ENCODE assay signal across 12 mouse cellular contexts in the genomic region with DNA sequence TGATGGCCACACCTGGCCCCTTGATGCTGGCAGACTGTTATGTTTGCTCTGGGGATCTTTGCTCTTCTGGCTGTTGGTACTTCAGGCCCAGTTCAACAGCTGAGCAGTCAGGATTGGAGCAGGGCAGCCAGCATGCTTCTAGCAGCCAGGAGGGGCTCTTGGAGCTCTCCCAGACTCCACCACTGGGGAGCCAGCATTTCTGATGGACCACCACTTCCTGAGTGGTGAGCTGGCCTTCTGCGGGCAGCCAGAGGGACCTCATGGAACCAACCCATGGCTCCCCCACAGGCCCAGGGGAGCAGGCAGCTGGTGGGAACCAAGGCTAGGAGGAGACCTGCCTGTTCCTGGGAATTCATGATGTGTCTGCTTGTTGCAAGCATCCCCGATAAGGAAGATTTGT.
DNase-seq lines count a peak whose midpoint lies in the region; ATAC-seq and TF ChIP-seq lines count a peak whose summit lies in the region.
"Had no signal": no experiment of that assay in that cellular context is flagged by ENCODE, and none has a peak within 500 bp of the region (broad histone marks: within the 10 kb centered on the region; RNA-seq: fewer than 3 reads in every experiment).

No protein-coding gene starts in this region.

- H3K4me2 ChIP-seq in forebrain, embryonic 16.5 days (ENCODE audit: low read length) = no peak overlapping the region
- no peak overlapping the region for H3K4me2 ChIP-seq in hindbrain, embryonic 13.5 days
- no peak overlapping the region for H3K4me2 ChIP-seq in midbrain, embryonic 13.5 days (replicated peaks)

- peaks cover 93% of the 10 kb centered on the region for H3K4me1 ChIP-seq in forebrain, embryonic 10.5 days
- peaks cover 71% of the 10 kb centered on the region for H3K4me1 ChIP-seq in forebrain, embryonic 16.5 days (replicated peaks; ENCODE audit: control insufficient read depth, insufficient read depth, low read length)
- H3K4me1 ChIP-seq in hindbrain, embryonic 13.5 days (replicated peaks) = peaks cover 96% of the 10 kb centered on the region
- peaks cover 95% of the 10 kb centered on the region for H3K4me1 ChIP-seq in midbrain, embryonic 13.5 days (replicated peaks)

- H3K4me3 ChIP-seq in forebrain, embryonic 10.5 days = no peak overlapping the region
- H3K4me3 ChIP-seq in forebrain, embryonic 16.5 days (replicated peaks; ENCODE audit: low read length) = no peak overlapping the region
- H3K4me3 ChIP-seq in C2C12 (ENCODE audit: insufficient read depth, poor library complexity, severe bottlenecking) = no peak overlapping the region
- no peak overlapping the region for H3K4me3 ChIP-seq in hindbrain, embryonic 13.5 days
- no peak overlapping the region for H3K4me3 ChIP-seq in midbrain, embryonic 13.5 days (replicated peaks)

- ATAC-seq in forebrain, embryonic 16.5 days = no peak
- ATAC-seq in hindbrain, embryonic 13.5 days (ENCODE audit: low FRiP score) = no peak
- ATAC-seq in midbrain, embryonic 13.5 days = no peak
- no peak for ATAC-seq in erythroblast, adult 5-6 weeks (replicated peaks; ENCODE audit: low FRiP score, poor library complexity, severe bottlenecking)

- no peaks in the 10 kb centered on the region for H3K79me3 ChIP-seq in C2C12 (ENCODE audit: low read depth)

- no peaks in the 10 kb centered on the region for H3K9me3 ChIP-seq in forebrain, embryonic 10.5 days
- H3K9me3 ChIP-seq in forebrain, embryonic 16.5 days (ENCODE audit: control insufficient read depth, low read length) = no peaks in the 10 kb centered on the region
- no peaks in the 10 kb centered on the region for H3K9me3 ChIP-seq in hindbrain, embryonic 13.5 days
- H3K9me3 ChIP-seq in midbrain, embryonic 13.5 days = no peaks in the 10 kb centered on the region

- H3ac ChIP-seq in C2C12 (ENCODE audit: control insufficient read depth, insufficient read length, low read depth) = no peak overlapping the region

- peak overlapping the region; percentile 17; the same call in 1 of the 2 replicates for H3K27ac ChIP-seq in forebrain, embryonic 10.5 days
- H3K27ac ChIP-seq in forebrain, embryonic 16.5 days (ENCODE audit: low read length) = no peak overlapping the region
- H3K27ac ChIP-seq in hindbrain, embryonic 13.5 days = peak overlapping the region; percentile 82
- H3K27ac ChIP-seq in midbrain, embryonic 13.5 days = peak overlapping the region; percentile 36

- peaks cover 46% of the 10 kb centered on the region for H3K36me3 ChIP-seq in forebrain, embryonic 10.5 days (replicated peaks)
- H3K36me3 ChIP-seq in forebrain, embryonic 16.5 days (ENCODE audit: control insufficient read depth, insufficient read depth) = no peaks in the 10 kb centered on the region
- H3K36me3 ChIP-seq in C2C12 (ENCODE audit: control insufficient read depth, insufficient read depth) = peaks cover 9% of the 10 kb centered on the region
- no peaks in the 10 kb centered on the region for H3K36me3 ChIP-seq in hindbrain, embryonic 13.5 days
- peaks cover 15% of the 10 kb centered on the region for H3K36me3 ChIP-seq in midbrain, embryonic 13.5 days

- no peaks in the 10 kb centered on the region for H3K27me3 ChIP-seq in forebrain, embryonic 10.5 days (ENCODE audit: poor library complexity, severe bottlenecking)
- H3K27me3 ChIP-seq in forebrain, embryonic 16.5 days (replicated peaks; ENCODE audit: control insufficient read depth, insufficient read depth, low read length) = no peaks in the 10 kb centered on the region
- no peaks in the 10 kb centered on the region for H3K27me3 ChIP-seq in C2C12 (ENCODE audit: control insufficient read depth, insufficient read depth, insufficient read length)
- no peaks in the 10 kb centered on the region for H3K27me3 ChIP-seq in hindbrain, embryonic 13.5 days
- no peaks in the 10 kb centered on the region for H3K27me3 ChIP-seq in midbrain, embryonic 13.5 days

- H3K9ac ChIP-seq in forebrain, embryonic 16.5 days (replicated peaks; ENCODE audit: low read depth, low read length) = no peak overlapping the region
- H3K9ac ChIP-seq in hindbrain, embryonic 13.5 days = no peak overlapping the region
- no peak overlapping the region for H3K9ac ChIP-seq in midbrain, embryonic 13.5 days (replicated peaks)

- no peak for DNase-seq in forebrain, embryonic 10.5 days (ENCODE audit: extremely low spot score, low spot score)
- DNase-seq in gastrocnemius, postnatal 25 days = no peak
- DNase-seq in right cerebral cortex, adult 18-20 months = no peak
- DNase-seq: cerebellum, postnatal 36 days; heart, postnatal 14 days; lung, postnatal 36 days; right cerebral cortex, postnatal 14 days had no signal

- 91% methylated on average over 2 of the region's 2 CpGs for WGBS in forebrain, embryonic 10.5 days
- 78% methylated on average over 2 of the region's 2 CpGs for WGBS in forebrain, embryonic 16.5 days
- 74% methylated on average over 2 of the region's 2 CpGs for WGBS in hindbrain, embryonic 13.5 days
- 84% methylated on average over 2 of the region's 2 CpGs for WGBS in midbrain, embryonic 13.5 days

- peaks cover 34% of the 10 kb centered on the region for H3K79me2 ChIP-seq in C2C12 (ENCODE audit: control insufficient read depth, insufficient read depth)

- TF ChIP-seq CTCF in C2C12 (IDR thresholded peaks at IDR 0.05; ENCODE audit: control insufficient read depth, insufficient read depth, insufficient read length) = no peak

TF ChIP-seq in C2C12, 6 proteins besides CTCF, POLR2A, EP300 and RAD21:
- TF ChIP-seq MYOD1 (IDR thresholded peaks at IDR 0.05; ENCODE audit: control insufficient read depth, insufficient read length, low read depth) (peak; percentile 20), FOSL1 (IDR thresholded peaks at IDR 0.05; ENCODE audit: insufficient read depth, low read length, poor library complexity, severe bottlenecking) (no peak)
